Mouse (Mus musculus) embryonic facial prominence, embryonic 11.5 days (tissue): ENCODE data around the gene Klk1b1. TPM values are rescaled to one million over a fixed set of nuclear protein-coding genes. Genes with fewer than 3 reads are reported as not detected.
"Not testable (repeated sequence)": the region's sequence is repeated elsewhere in the genome, so short reads cannot be mapped to it uniquely, and the experiment has no call there.

Experiments used
- ATAC-seq: fragments of 200-750 bp; cut with Nextera tagmentation; replicated peaks from 2 replicates; pipeline ENCODE4 v1.8.0; 2017; ENCODE audit warnings: low read depth; ENCODE audit not compliant: insufficient number of reproducible peaks, low FRiP score, low TSS enrichment
- DNase-seq: peaks from one replicate; pipeline ENCODE4 v3.0.0-alpha.2; 2015; ENCODE audit warnings: low spot score
- H3K27ac ChIP-seq: fragments of 300-500 bp; sonication (generic); replicated peaks from 2 replicates; pipeline ENCODE4 v1.5.1; 2014; ENCODE audit warnings: mild to moderate bottlenecking, low read depth, low read length, control low read depth
- H3K27me3 ChIP-seq: fragments of 300-500 bp; sonication (generic); 2 replicates; pipeline ENCODE4 v1.6.1; 2014; ENCODE audit warnings: mild to moderate bottlenecking, low read length, moderate library complexity, mixed read lengths; ENCODE audit not compliant: control insufficient read depth, insufficient read depth
- H3K36me3 ChIP-seq: fragments of 300-500 bp; sonication (generic); replicated peaks from 2 replicates; pipeline ENCODE4 v1.6.1; 2014; ENCODE audit warnings: low read depth, mild to moderate bottlenecking, low read length, moderate library complexity, mixed read lengths; ENCODE audit not compliant: control insufficient read depth, insufficient read depth
- H3K4me1 ChIP-seq: fragments of 300-500 bp; sonication (generic); 2 replicates; pipeline ENCODE4 v1.6.1; 2014; ENCODE audit warnings: low read length, mixed read lengths; ENCODE audit not compliant: control insufficient read depth, insufficient read depth
- H3K4me2 ChIP-seq: fragments of 300-500 bp; sonication (generic); 2 replicates; pipeline ENCODE4 v1.6.1; 2014; ENCODE audit warnings: low read depth, mild to moderate bottlenecking, control low read depth, low read length, moderate library complexity
- H3K4me3 ChIP-seq: fragments of 300-500 bp; sonication (generic); 2 replicates; pipeline ENCODE4 v1.5.1; 2014; ENCODE audit warnings: low read depth, low read length, control low read depth
- H3K9ac ChIP-seq: fragments of 300-500 bp; sonication (generic); replicated peaks from 2 replicates; pipeline ENCODE4 v1.6.1; 2014; ENCODE audit warnings: mild to moderate bottlenecking, control low read depth, low read length
- H3K9me3 ChIP-seq: fragments of 300-500 bp; sonication (generic); replicated peaks from 2 replicates; pipeline ENCODE4 v1.6.1; 2016; ENCODE audit warnings: mild to moderate bottlenecking, low read length, inconsistent platforms, mixed read lengths; ENCODE audit not compliant: control insufficient read depth
- WGBS: fragments of 180-500 bp; shearing (Covaris S2); extraction: QIAGEN DNeasy Blood & Tissue Kit; methylation state at CpG from one replicate; pipeline ENCODE4 v1.1.7; 2014; 5-methylcytosine and 5-hydroxymethylcytosine counted together
- polyA plus RNA-seq: library from polyadenylated mRNA; unstranded; fragments of >200 nt; fragmentation: Nextera tagmentation; extraction: Ambion mirVana; gene quantifications from 2 replicates; pipeline ENCODE4 v1.2.1, GENCODE M21; 2014

The Klk1b1 gene
- polyA plus RNA-seq, 1 experiment from 2014 or later, result not detected

GRCm38 (mm10) chr7:43928521-43928920, 38.0 kb upstream of the Klk1b1 start:
- DNase-seq, result peak; percentile 21
- Histone ChIP-seq H3K4me2 (no peak overlapping the region), H3K4me1 (no peaks in the 10 kb centered on the region), H3K36me3 (no peaks in the 10 kb centered on the region), H3K9me3 (no peaks in the 10 kb centered on the region), H3K4me3 (no peak overlapping the region), H3K27me3 (no peaks in the 10 kb centered on the region), H3K9ac (no peak overlapping the region), H3K27ac (no peak overlapping the region)
- ATAC-seq, result 0 out of 2 replicates have a peak, but pooled peaks have one; percentile 29
- 38% methylated on average over 4 of the region's 4 CpGs for WGBS

GRCm38 (mm10) chr7:43932337-43932736, 34.2 kb upstream of the Klk1b1 start:
- DNase-seq (no peak), ATAC-seq (no peak)
- H3K36me3 ChIP-seq, result no peaks in the 10 kb centered on the region
- no peaks in the 10 kb centered on the region for H3K27me3 ChIP-seq
- H3K4me1 ChIP-seq, result no peaks in the 10 kb centered on the region
- 47% methylated on average over 4 of the region's 4 CpGs for WGBS
- H3K4me2 ChIP-seq, result no peak overlapping the region
- H3K9me3 ChIP-seq, result no peaks in the 10 kb centered on the region
- no peak overlapping the region for H3K4me3 ChIP-seq
- no peak overlapping the region for H3K9ac ChIP-seq
- no peak overlapping the region for H3K27ac ChIP-seq

GRCm38 (mm10) chr7:43933440-43933839, 33.1 kb upstream of the Klk1b1 start, which contains the start of gene Klk15:
Klk15 (plus strand) TSS chr7:43933740.
- H3K27ac ChIP-seq, result no peak within 1 kb of the TSS
- no peak within 1 kb of the TSS for H3K9ac ChIP-seq
- 90% methylated on average over 3 of the region's 3 CpGs for WGBS
- H3K4me2 ChIP-seq, result no peak within 1 kb of the TSS
- H3K27me3 ChIP-seq, result no peaks in the 10 kb centered on the region
- no peaks in the 10 kb centered on the region for H3K9me3 ChIP-seq
- DNase-seq (no peak), ATAC-seq (no peak)
- no peaks in the 10 kb centered on the region for H3K4me1 ChIP-seq
- no peak within 1 kb of the TSS for H3K4me3 ChIP-seq
- no peaks in the 10 kb centered on the region for H3K36me3 ChIP-seq

GRCm38 (mm10) chr7:43934747-43935146, 31.8 kb upstream of the Klk1b1 start:
- H3K27me3 ChIP-seq, result no peaks in the 10 kb centered on the region
- no peak overlapping the region for H3K9ac ChIP-seq
- no peak overlapping the region for H3K4me3 ChIP-seq
- H3K27ac ChIP-seq, result no peak overlapping the region
- no peak for DNase-seq
- H3K4me1 ChIP-seq, result no peaks in the 10 kb centered on the region
- no peaks in the 10 kb centered on the region for H3K36me3 ChIP-seq
- no peak overlapping the region for H3K4me2 ChIP-seq
- WGBS, result 56% methylated on average over 3 of the region's 3 CpGs
- H3K9me3 ChIP-seq, result no peaks in the 10 kb centered on the region
- no peak for ATAC-seq

GRCm38 (mm10) chr7:43936551-43936950, 30.0 kb upstream of the Klk1b1 start:
- H3K4me1 ChIP-seq, result no peaks in the 10 kb centered on the region
- H3K27me3 ChIP-seq, result no peaks in the 10 kb centered on the region
- no peaks in the 10 kb centered on the region for H3K36me3 ChIP-seq
- H3K4me3 ChIP-seq, result no peak overlapping the region
- no peak overlapping the region for H3K9ac ChIP-seq
- DNase-seq (no peak), ATAC-seq (no peak)
- no peak overlapping the region for H3K27ac ChIP-seq
- WGBS, result 86% methylated on average over 14 of the region's 14 CpGs
- H3K4me2 ChIP-seq, result no peak overlapping the region
- no peaks in the 10 kb centered on the region for H3K9me3 ChIP-seq

- not testable (repeated sequence) for H3K27ac ChIP-seq, H3K4me1 ChIP-seq, H3K9ac ChIP-seq, H3K4me3 ChIP-seq, ATAC-seq, H3K36me3 ChIP-seq, H3K4me2 ChIP-seq, DNase-seq, H3K9me3 ChIP-seq, H3K27me3 ChIP-seq
- 68% methylated on average over 3 of the region's 3 CpGs for WGBS
Observed at GRCm38 (mm10) chr7:43942293-43942692, 24.3 kb upstream of the Klk1b1 start.

GRCm38 (mm10) chr7:43944727-43945264, 21.8 kb upstream of the Klk1b1 start:
- no peaks in the 10 kb centered on the region for H3K36me3 ChIP-seq
- no peak for ATAC-seq
- H3K4me3 ChIP-seq, result no peak overlapping the region
- H3K9me3 ChIP-seq, result no peaks in the 10 kb centered on the region
- H3K27ac ChIP-seq, result no peak overlapping the region
- H3K27me3 ChIP-seq, result no peaks in the 10 kb centered on the region
- no peak overlapping the region for H3K4me2 ChIP-seq
- no peak for DNase-seq
- no peaks in the 10 kb centered on the region for H3K4me1 ChIP-seq
- WGBS, result 88% methylated on average over 3 of the region's 3 CpGs
- H3K9ac ChIP-seq, result no peak overlapping the region

GRCm38 (mm10) chr7:43950364-43950763, 16.2 kb upstream of the Klk1b1 start, which contains the start of gene Klk1b8:
Klk1b8 (plus strand) TSS chr7:43950664.
- DNase-seq (no peak), ATAC-seq (no peak)
- H3K36me3 ChIP-seq, result no peaks in the 10 kb centered on the region
- H3K4me2 ChIP-seq, result no peak within 1 kb of the TSS
- no peaks in the 10 kb centered on the region for H3K4me1 ChIP-seq
- H3K9me3 ChIP-seq, result no peaks in the 10 kb centered on the region
- no peak within 1 kb of the TSS for H3K4me3 ChIP-seq
- H3K27me3 ChIP-seq, result no peaks in the 10 kb centered on the region
- 84% methylated on average over 2 of the region's 2 CpGs for WGBS
- no peak within 1 kb of the TSS for H3K9ac ChIP-seq
- H3K27ac ChIP-seq, result no peak within 1 kb of the TSS
